In genomic region chr1:190532879-190533676, GRCm38 (mm10) we compare ENCODE assay signal across 11 mouse cellular contexts.
DNase-seq lines count a peak whose midpoint lies in the region; ATAC-seq and TF ChIP-seq lines count a peak whose summit lies in the region.
"Had no signal": no experiment of that assay in that cellular context is flagged by ENCODE, and none has a peak within 500 bp of the region (broad histone marks: within the 10 kb centered on the region; RNA-seq: fewer than 3 reads in every experiment).

No protein-coding gene starts in this region.

- ATAC-seq in midbrain, embryonic 16.5 days = no peak

- H3K27me3 ChIP-seq in heart, adult 2 months (ENCODE audit: control insufficient read depth, insufficient read depth, low read length) = no peaks in the 10 kb centered on the region
- peaks cover 24% of the 10 kb centered on the region for H3K27me3 ChIP-seq in midbrain, embryonic 10.5 days (ENCODE audit: low read depth, poor library complexity, severe bottlenecking)
- no peaks in the 10 kb centered on the region for H3K27me3 ChIP-seq in midbrain, embryonic 16.5 days (ENCODE audit: control insufficient read depth, insufficient read depth, low read depth, low read length)

- H3K27ac ChIP-seq in heart, adult 2 months = no peak overlapping the region
- peak overlapping the region; percentile 85 for H3K27ac ChIP-seq in midbrain, embryonic 10.5 days (replicated peaks)
- H3K27ac ChIP-seq in midbrain, embryonic 16.5 days (ENCODE audit: low read length) = no peak overlapping the region
- H3K27ac ChIP-seq: gastrocnemius, adult 2 months had no signal

- no peak overlapping the region for H3K4me2 ChIP-seq in midbrain, embryonic 16.5 days (ENCODE audit: low read length)

- no peaks in the 10 kb centered on the region for H3K79me2 ChIP-seq in heart, adult 2 months (replicated peaks; ENCODE audit: control insufficient read depth, insufficient read depth, low read length)

- no peak for TF ChIP-seq EP300 in heart, adult 2 months (IDR thresholded peaks at IDR 0.05; ENCODE audit: insufficient read depth, low read depth, low read length)

- intact Hi-C loops in heart, adult 2 months (cut with DNase I) = no loop called here
- intact Hi-C loops in left cerebral cortex, postnatal 4 days (cut with DNase I) = no loop called here
- intact Hi-C loops in left cerebral cortex, postnatal 36 days (cut with DNase I) = no loop called here

- 40% methylated on average over 10 of the region's 10 CpGs for WGBS in heart, adult 2 months
- 20% methylated on average over 10 of the region's 10 CpGs for WGBS in midbrain, embryonic 10.5 days
- WGBS in midbrain, embryonic 16.5 days = 14% methylated on average over 10 of the region's 10 CpGs

- TF ChIP-seq POLR2A in heart, adult 2 months (IDR thresholded peaks at IDR 0.05; ENCODE audit: insufficient read depth, low read depth, low read length) = no peak

- no peaks in the 10 kb centered on the region for H3K36me3 ChIP-seq in heart, adult 2 months (ENCODE audit: control insufficient read depth, insufficient read depth, low read length)
- H3K36me3 ChIP-seq in midbrain, embryonic 10.5 days = no peaks in the 10 kb centered on the region
- H3K36me3 ChIP-seq in midbrain, embryonic 16.5 days (ENCODE audit: control insufficient read depth, insufficient read depth, low read length) = no peaks in the 10 kb centered on the region

- no peaks in the 10 kb centered on the region for H3K9me3 ChIP-seq in midbrain, embryonic 10.5 days (replicated peaks)
- no peaks in the 10 kb centered on the region for H3K9me3 ChIP-seq in midbrain, embryonic 16.5 days (replicated peaks; ENCODE audit: control insufficient read depth, low read length, poor library complexity, severe bottlenecking)

- H3K4me3 ChIP-seq in heart, adult 2 months = no peak overlapping the region
- H3K4me3 ChIP-seq in midbrain, embryonic 10.5 days = no peak overlapping the region
- H3K4me3 ChIP-seq in midbrain, embryonic 16.5 days (ENCODE audit: low read depth, low read length) = no peak overlapping the region
- H3K4me3 ChIP-seq: gastrocnemius, adult 2 months had no signal

- peak; percentile 89 for DNase-seq in heart, adult 11 months
- DNase-seq in heart, adult 2 months = no peak
- DNase-seq in midbrain, embryonic 10.5 days (ENCODE audit: low spot score) = peak; percentile 52
- peak; percentile 39 for DNase-seq in mesoderm, embryonic 11.5 days (ENCODE audit: low read depth, low spot score)
- no peak for DNase-seq in left cerebral cortex, postnatal 4 days
- DNase-seq in kidney, postnatal 14 days = no peak
- DNase-seq in left cerebral cortex, postnatal 36 days (ENCODE audit: low spot score in 2 of 2) = no peak
- DNase-seq: cerebellum, postnatal 36 days; gastrocnemius, adult 2 months; kidney, postnatal 10 days had no signal

- TF ChIP-seq CTCF in heart, adult 2 months (IDR thresholded peaks at IDR 0.05) = no peak

- no peaks in the 10 kb centered on the region for H3K4me1 ChIP-seq in heart, adult 2 months (ENCODE audit: control insufficient read depth, insufficient read depth, low read length)
- H3K4me1 ChIP-seq in midbrain, embryonic 10.5 days = peaks cover 32% of the 10 kb centered on the region
- peaks cover 10% of the 10 kb centered on the region for H3K4me1 ChIP-seq in midbrain, embryonic 16.5 days (ENCODE audit: control insufficient read depth, insufficient read depth, low read length)

- H3K9ac ChIP-seq in heart, adult 2 months (ENCODE audit: low read depth, low read length) = no peak overlapping the region
- no peak overlapping the region; the same call in 1 of the 2 replicates for H3K9ac ChIP-seq in midbrain, embryonic 16.5 days (ENCODE audit: low read depth, low read length)

Comparison
In these comparisons a context has a peak if more than half of its experiments do, and no peak if none do; other contexts are left out.
1. DNase-seq: peak in heart, adult 11 months (single experiment), midbrain, embryonic 10.5 days (single experiment) and mesoderm, embryonic 11.5 days (single experiment); none in heart, adult 2 months (0 of 2), left cerebral cortex, postnatal 4 days (single experiment), kidney, postnatal 14 days (single experiment) and left cerebral cortex, postnatal 36 days (0 of 2).